Mouse (Mus musculus): ENCODE measurements around the gene Ltbp4.

Gene Ltbp4

DNA sequence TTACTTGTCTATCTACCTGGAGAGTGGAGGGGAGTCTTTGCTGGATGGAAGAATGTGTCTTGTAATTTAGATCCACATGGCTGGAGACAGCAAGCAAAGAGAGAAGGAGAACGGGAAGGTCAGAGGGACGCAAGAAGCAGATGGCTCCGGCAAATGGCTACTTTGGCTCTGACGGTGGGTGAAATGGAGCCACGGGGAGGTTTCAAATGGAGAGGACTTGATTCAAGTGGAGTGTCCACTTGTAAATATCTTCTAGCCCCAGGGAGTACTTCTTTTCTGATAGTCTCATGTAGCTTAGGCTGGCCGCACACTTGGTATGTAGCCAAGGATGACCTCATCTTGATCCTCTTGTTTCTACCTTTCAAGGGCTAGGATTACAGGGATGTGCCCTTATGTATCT lies 38.7 kb downstream of the Ltbp4 start:
- no peak for DNase-seq (ENCODE audit: low spot score in 2 of 2)

DNA sequence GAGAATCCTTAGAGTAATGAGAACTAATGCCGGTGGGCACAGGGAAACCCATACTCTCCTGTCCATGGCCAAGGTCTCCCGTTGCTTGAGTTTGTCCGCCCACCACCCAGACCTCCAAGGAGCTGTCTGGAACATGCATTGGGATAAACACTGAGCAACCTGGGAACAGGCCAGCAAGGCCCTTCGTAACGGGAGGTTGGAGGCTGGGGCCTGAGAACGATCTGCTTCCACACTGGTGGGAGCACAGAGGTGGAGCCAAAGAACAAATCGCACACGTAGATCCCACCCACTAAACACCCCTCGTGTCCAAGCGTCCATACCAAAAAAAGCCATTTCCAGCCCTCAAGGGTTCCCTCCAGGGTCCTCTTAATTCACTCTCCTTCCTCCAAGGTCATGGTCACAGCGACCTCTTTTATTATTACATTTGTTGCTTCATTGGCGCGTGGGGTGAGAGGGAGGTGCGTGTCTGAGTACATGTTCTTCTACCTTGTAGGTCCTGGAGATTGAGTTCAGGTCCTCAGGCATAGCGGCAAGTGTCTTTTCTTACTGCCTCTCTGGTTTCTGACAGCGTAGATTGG lies 39.4 kb downstream of the Ltbp4 start:
- no peak for DNase-seq (ENCODE audit: low spot score in 2 of 2)

DNA sequence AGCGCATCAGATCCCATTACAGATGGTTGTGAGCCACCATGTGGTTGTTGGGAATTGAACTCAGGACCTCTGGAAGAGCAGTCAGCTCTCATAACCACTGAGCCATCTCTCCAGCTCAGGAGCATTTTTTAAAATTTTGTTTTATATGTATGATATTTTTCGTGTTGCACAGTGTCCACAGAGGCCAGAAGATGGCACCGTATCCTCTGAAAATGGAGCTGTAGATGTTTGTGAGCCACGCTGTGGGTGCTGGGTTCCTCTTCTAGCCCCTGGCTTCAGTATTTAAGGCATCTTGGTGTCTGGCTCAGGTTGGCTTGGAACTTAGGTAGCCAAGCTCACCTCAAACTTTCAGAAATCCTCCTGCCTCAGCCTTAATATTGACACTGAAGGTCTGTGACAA lies 41.0 kb downstream of the Ltbp4 start:
- no peak for DNase-seq (ENCODE audit: low spot score in 2 of 2)

DNA sequence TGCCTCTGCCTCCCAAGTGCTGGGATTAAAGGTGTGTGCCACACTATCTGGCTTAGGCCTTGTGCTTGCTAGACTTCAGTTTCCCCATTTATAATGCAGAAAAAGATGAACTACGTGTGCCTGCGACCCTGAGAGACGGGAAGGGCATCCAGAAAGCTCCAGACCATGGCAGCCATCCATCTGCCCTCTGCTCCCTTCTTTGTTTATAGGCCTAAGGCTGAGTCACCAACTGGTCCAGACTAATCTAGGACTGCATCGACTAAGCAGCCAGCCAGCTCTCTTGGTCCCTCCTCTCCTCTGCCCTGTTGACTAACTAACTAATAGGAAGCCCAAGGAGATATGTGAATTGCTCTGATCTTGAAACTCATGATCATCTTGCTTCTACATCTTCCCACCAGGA lies 41.5 kb downstream of the Ltbp4 start:
- no peak for DNase-seq (ENCODE audit: low spot score in 2 of 2)

DNA sequence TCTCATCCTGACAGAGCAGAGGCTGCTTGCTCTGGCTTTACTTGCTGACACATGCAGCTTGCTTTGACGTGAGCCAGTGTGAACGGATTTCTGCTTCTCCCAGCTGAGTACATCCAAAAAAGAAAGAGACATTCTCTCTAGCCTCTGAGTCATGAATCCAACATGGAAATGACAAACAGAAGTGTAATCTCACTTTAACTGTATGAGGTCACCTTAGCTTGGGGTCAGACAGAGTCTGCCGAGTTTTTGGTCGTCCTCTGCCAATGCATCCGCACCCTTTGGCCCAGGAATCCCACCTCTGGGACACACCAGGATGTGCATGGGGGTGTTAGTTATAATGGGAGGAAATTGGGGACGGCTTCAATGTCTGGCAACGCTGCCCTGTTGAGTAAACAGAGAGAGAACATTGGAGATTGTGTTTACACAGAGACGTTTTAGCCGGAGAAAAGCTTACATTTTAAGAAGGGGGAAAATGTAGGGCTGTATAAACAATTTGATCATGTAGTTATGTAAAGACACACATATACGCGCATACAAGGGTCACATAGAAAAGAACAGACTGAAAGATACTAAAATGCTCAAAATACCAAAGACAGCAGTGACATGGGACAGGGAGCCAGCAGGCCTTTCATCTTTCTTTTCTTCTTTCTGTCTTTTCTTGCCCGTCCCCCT lies 45.6 kb downstream of the Ltbp4 start:
- no peak for DNase-seq (ENCODE audit: low spot score in 2 of 2)

DNA sequence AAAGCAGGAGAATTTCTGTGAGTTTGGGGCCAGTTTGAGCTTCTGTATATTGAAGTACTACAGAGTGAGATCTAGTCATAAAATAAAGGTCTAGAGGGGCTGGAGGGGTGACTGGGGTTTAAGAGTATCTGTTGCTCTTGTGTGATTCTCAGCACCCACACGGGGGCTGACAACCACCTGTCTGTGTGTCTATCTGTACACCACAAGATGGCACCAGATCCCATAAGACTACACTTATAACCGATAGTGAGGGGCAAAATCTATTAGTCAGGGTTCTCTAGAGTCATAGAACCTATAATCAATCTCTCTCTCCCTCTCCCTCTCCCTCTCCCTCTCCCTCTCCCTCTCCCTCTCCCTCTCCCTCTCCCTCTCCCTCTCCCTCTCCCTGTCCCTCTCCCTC lies 46.9 kb downstream of the Ltbp4 start:
- no peak for DNase-seq (ENCODE audit: low spot score in 2 of 2)

GRCm38 (mm10) chr7:27288732-27289131 lies 48.8 kb downstream of the Ltbp4 start:
- no peak for DNase-seq (ENCODE audit: low spot score in 2 of 2)

GRCm38 (mm10) chr7:27285698-27286066 lies 51.8 kb downstream of the Ltbp4 start:
- peak in 1 of 2 experiments; percentile 70 for DNase-seq (ENCODE audit: low spot score in 2 of 2)

DNA sequence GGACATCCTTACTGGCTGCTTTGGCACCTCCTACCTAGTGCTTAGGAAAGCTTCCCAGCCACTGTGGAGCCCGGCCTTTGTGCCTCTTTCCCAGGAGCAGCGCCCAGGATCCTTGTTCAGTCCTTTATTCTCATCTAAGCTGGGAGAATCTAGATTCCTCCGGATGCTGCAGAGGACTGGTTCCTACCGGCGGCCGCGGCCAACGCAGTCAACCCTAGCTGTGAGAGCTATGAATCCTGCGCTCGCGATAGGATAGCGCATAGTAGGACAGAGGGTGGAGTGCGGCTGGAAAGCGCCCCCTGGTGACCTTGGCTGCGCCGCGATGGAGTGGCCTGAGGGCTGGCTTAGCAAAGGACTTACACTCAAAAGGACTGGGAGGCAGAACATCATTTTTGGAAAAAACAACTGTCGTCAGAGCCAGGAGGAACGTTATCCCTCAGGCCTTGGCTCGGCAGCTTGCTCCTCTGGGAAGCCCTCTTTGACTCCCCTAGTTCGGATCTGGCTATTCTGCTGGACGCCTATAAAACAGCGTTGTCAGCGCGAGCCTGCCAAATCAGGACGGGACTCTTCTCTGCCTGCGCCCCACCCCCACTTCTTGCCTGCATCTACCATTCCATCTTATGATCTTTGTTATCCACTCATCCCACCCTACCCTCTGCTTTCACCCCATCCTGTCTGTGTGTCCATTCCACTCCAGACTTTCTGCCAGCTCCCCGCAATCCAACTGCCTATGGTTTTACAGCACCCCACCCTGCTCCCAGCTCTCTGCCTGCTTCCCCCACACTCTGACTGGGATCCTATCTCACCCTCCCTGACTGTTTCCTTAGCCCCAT lies 52.4 kb downstream of the Ltbp4 start:
- no peak for DNase-seq (ENCODE audit: low spot score in 2 of 2)

GRCm38 (mm10) chr7:27282225-27282624 lies 55.3 kb downstream of the Ltbp4 start:
- DNase-seq (ENCODE audit: low spot score in 2 of 2): no peak

- DNase-seq (ENCODE audit: low spot score in 2 of 2): no peak
Observed at GRCm38 (mm10) chr7:27281717-27282116, 55.8 kb downstream of the Ltbp4 start.

GRCm38 (mm10) chr7:27277191-27277590 lies 60.3 kb downstream of the Ltbp4 start:
- no peak for DNase-seq (ENCODE audit: low spot score in 2 of 2)

- DNase-seq (ENCODE audit: low spot score in 2 of 2): no peak
Observed at GRCm38 (mm10) chr7:27276021-27276420, 61.5 kb downstream of the Ltbp4 start.

DNA sequence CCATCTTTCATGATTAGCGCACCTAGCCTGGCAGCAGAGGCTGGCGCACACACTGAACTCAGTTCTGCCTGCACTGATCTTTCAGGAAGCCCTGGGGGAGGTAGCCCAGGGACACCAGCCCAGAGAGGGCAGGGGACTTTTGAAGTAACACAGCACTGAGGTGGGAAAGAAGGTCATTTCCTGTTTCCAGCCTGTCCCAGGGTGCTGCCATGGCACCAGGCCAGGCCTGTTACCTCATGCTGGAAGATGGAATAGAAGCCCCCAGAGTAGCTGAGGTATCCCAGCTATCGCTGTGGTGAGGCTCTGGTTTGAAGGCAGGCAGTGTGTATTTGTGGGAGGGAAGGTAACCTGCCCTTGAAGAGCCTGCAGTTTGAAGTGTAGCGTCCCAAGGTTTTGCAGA lies 62.6 kb downstream of the Ltbp4 start:
- DNase-seq (ENCODE audit: low spot score in 2 of 2): no peak

- no peak for DNase-seq (ENCODE audit: low spot score in 2 of 2)
Observed at GRCm38 (mm10) chr7:27273739-27274351, 63.6 kb downstream of the Ltbp4 start.

DNA sequence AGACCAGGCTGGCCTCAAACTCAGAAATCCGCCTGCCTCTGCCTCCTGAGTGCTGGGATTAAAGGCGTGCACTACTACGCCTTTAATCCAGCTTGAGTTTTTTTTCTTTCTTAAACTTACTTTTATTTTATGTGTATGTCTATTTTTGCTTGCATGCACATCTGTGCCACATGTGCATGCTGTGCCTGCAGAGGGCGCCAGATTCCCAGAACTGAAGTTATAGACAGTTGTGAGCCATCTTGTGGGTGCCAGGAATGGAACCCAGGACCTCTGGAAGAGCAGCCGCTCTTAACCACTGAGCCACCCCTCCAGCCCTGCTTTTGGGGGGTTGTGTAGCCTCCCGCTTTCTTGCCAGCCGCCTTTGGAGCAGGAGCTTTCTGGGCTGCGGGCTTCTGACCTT lies 66.1 kb downstream of the Ltbp4 start:
- DNase-seq (ENCODE audit: low spot score in 2 of 2): no peak

GRCm38 (mm10) chr7:27266515-27267128 lies 70.9 kb downstream of the Ltbp4 start:
- DNase-seq (ENCODE audit: low spot score in 2 of 2): peak; percentile 76 to 92

DNA sequence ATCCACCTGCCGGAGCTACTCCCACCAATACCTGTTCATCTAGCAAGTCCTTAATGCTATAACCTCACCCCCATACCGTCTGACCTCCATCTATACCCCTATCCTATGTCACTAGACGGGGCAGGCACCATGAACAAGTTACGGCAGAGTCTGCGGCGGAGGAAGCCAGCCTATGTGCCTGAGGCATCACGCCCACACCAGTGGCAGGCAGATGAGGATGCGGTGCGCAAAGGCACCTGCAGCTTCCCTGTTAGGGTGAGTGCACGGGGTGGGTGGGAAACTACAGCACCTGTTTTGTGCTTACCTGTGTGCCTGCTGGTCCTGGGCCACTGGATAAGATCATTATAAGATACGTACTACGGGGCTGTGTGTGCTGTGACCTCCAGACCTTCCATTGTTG lies 72.7 kb downstream of the Ltbp4 start:
- DNase-seq (ENCODE audit: low spot score in 2 of 2): no peak

DNA sequence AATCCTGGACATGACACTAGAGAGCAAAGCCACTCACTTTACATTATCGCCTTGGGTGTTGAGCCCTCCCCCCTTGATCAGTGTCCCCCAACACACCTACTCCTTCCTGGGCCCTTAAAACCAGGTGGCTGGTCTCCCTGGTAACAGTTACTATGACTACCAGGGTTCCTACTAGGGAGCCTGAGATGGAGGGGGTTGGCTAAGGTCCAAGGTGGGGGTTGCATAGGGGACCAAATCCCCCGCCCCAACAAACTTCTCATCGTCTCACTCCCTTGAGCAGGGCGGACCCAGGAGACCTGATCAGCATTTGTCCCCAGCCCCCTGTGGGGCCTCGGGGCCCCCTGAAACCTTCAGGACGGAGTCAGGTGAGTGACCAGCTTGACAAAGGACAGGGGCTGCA lies 75.6 kb downstream of the Ltbp4 start:
- no peak for DNase-seq (ENCODE audit: low spot score in 2 of 2)

DNA sequence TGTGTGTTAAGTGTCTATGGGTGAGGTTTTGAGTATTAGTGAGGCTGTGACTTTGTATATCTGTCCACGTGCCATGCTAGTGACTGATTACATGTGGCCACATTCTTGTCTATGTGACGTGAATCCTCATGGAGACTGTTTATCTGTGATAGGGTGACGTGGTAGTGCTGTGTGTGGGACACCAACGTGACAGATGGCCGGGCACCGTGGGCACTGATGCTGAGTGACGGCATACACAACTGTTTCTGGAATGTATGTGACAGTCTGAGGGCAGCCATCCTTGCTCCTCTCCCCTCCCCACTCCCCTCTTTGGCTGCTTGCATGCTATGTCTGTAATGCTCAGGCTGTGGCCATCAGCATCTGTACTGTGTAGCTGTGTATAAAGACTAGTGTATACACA lies 76.6 kb downstream of the Ltbp4 start:
- DNase-seq (ENCODE audit: low spot score in 2 of 2): peak in 1 of 2 experiments; percentile 66

DNA sequence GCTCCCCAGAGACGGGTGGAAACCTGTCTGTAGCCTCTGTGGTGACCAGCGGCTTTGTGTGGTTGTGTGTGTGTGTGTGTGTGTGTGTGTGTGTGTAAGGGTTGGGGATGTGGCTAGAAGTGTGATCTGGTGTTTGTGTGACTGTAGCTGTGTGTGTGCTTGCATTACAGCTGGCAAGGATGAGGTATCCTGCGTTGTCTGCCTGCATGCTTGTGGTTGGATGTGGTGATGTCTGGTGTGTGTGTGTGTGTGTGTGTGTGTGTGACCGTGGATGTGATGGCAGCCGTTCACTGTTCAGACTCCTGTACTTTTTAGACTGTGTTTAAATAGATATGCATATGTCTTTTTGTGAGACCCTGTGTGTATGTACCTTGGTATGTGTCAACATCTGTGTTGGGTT lies 77.7 kb downstream of the Ltbp4 start:
- DNase-seq (ENCODE audit: low spot score in 2 of 2): no peak

GRCm38 (mm10) chr7:27259271-27259721 lies 78.2 kb downstream of the Ltbp4 start:
- DNase-seq (ENCODE audit: low spot score in 2 of 2): no peak
